Mouse (Mus musculus): ENCODE data around the gene Ablim1.

- TF ChIP-seq EP300 (IDR thresholded peaks at IDR 0.05; ENCODE audit: insufficient read depth, low read depth, low read length) (no peak), POLR2A (IDR thresholded peaks at IDR 0.05; ENCODE audit: insufficient read depth, low read length) (no peak), CTCF (IDR thresholded peaks at IDR 0.05; ENCODE audit: low read depth, low read length) (no peak)
These were observed 16.7 kb downstream of the Ablim1 start for GRCm38 (mm10) chr19:57298006-57298405.
